Mouse (Mus musculus): Measurements from ENCODE around the gene BC017158. TPM values are rescaled to one million over a fixed set of nuclear protein-coding genes. Genes with fewer than 3 reads are reported as not detected.

The BC017158 gene
- polyA plus RNA-seq, 1 experiment from 2014 or later: 32.6 TPM

- 83% methylated on average over 1 of the region's 1 CpGs for WGBS
- no peak for TF ChIP-seq CTCF (IDR thresholded peaks at IDR 0.05; ENCODE audit: low read depth)
- no peak overlapping the region for H3K4me3 ChIP-seq (ENCODE audit: low read depth, low read length)
- no peak for ATAC-seq
- no peaks in the 10 kb centered on the region for H3K36me3 ChIP-seq (ENCODE audit: control insufficient read depth, insufficient read depth)
- H3K4me2 ChIP-seq (replicated peaks; ENCODE audit: low read depth): no peak overlapping the region
- no peak overlapping the region for H3K27ac ChIP-seq (ENCODE audit: low read depth, low read length)
- H3K4me1 ChIP-seq (replicated peaks; ENCODE audit: control insufficient read depth, insufficient read depth, low read length): no peaks in the 10 kb centered on the region
- no peaks in the 10 kb centered on the region for H3K27me3 ChIP-seq (replicated peaks; ENCODE audit: control insufficient read depth, insufficient read depth, low read length)
- H3K9ac ChIP-seq (ENCODE audit: low read depth, low read length): no peak overlapping the region
- no peaks in the 10 kb centered on the region for H3K9me3 ChIP-seq (ENCODE audit: control insufficient read depth)
Observed at GRCm38 (mm10) chr7:128332896-128333295, 34.9 kb upstream of the BC017158 start.

- Histone ChIP-seq H3K4me3 (ENCODE audit: low read depth, low read length) (no peak overlapping the region), H3K4me1 (replicated peaks; ENCODE audit: control insufficient read depth, insufficient read depth, low read length) (no peaks in the 10 kb centered on the region), H3K9ac (ENCODE audit: low read depth, low read length) (no peak overlapping the region), H3K27ac (ENCODE audit: low read depth, low read length) (no peak overlapping the region), H3K9me3 (ENCODE audit: control insufficient read depth) (no peaks in the 10 kb centered on the region), H3K36me3 (ENCODE audit: control insufficient read depth, insufficient read depth) (no peaks in the 10 kb centered on the region), H3K4me2 (replicated peaks; ENCODE audit: low read depth) (no peak overlapping the region), H3K27me3 (replicated peaks; ENCODE audit: control insufficient read depth, insufficient read depth, low read length) (no peaks in the 10 kb centered on the region)
- TF ChIP-seq CTCF (IDR thresholded peaks at IDR 0.05; ENCODE audit: low read depth): no peak
- no peak for ATAC-seq
- 68% methylated on average over 9 of the region's 9 CpGs for WGBS
Observed at GRCm38 (mm10) chr7:128330981-128331380, 33.0 kb upstream of the BC017158 start.

DNA sequence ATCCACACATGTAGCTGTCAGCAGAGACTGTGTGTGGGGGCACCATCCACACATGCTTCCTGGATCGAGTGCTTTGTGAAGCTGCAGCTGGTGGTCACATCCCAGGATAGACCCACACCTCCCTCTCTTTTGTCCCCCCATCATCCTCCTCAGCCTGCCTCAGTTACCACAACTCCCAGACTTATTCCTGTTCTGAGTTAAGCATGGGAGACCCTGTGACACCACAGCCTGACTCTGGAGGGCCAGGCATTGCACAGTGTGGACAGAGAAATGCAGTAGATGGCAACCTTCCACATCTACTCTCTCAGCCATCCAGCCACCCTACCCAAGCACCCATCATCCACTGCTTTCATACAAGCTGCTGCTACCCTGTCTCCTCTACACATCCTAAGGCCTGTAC, 27.0 kb upstream of the BC017158 start:
- H3K4me3 ChIP-seq (ENCODE audit: low read depth, low read length): no peak overlapping the region
- H3K4me1 ChIP-seq (replicated peaks; ENCODE audit: control insufficient read depth, insufficient read depth, low read length): no peaks in the 10 kb centered on the region
- H3K36me3 ChIP-seq (ENCODE audit: control insufficient read depth, insufficient read depth): no peaks in the 10 kb centered on the region
- no peak overlapping the region for H3K27ac ChIP-seq (ENCODE audit: low read depth, low read length)
- H3K9me3 ChIP-seq (ENCODE audit: control insufficient read depth): no peaks in the 10 kb centered on the region
- ATAC-seq: no peak
- no peak overlapping the region for H3K4me2 ChIP-seq (replicated peaks; ENCODE audit: low read depth)
- no peak overlapping the region for H3K9ac ChIP-seq (ENCODE audit: low read depth, low read length)
- no peak for TF ChIP-seq CTCF (IDR thresholded peaks at IDR 0.05; ENCODE audit: low read depth)
- H3K27me3 ChIP-seq (replicated peaks; ENCODE audit: control insufficient read depth, insufficient read depth, low read length): no peaks in the 10 kb centered on the region
- 91% methylated on average over 1 of the region's 1 CpGs for WGBS

DNA sequence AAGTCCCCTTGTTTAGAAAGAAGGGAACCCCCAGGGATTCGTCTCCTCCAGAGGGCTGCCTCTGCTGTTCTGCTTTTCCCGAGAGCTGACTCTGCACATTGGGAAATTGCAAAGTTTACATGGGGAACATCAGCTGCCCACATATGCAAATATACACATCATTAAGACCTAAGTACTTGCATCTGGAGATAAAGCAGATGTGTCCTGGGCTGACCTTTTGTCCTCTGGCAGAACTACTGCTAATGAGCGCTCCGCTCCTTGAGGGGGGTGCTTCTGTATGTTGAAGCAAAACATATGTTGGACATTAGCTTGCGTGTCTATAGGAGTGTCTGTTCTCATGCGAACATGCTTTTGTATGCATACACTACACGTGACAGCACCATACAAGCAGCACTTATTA, 23.3 kb upstream of the BC017158 start:
- Histone ChIP-seq H3K9ac (ENCODE audit: low read depth, low read length) (no peak overlapping the region), H3K27ac (ENCODE audit: low read depth, low read length) (peak overlapping the region; percentile 69), H3K4me1 (replicated peaks; ENCODE audit: control insufficient read depth, insufficient read depth, low read length) (no peaks in the 10 kb centered on the region), H3K4me3 (ENCODE audit: low read depth, low read length) (no peak overlapping the region), H3K4me2 (replicated peaks; ENCODE audit: low read depth) (no peak overlapping the region), H3K36me3 (ENCODE audit: control insufficient read depth, insufficient read depth) (no peaks in the 10 kb centered on the region), H3K9me3 (ENCODE audit: control insufficient read depth) (no peaks in the 10 kb centered on the region), H3K27me3 (replicated peaks; ENCODE audit: control insufficient read depth, insufficient read depth, low read length) (no peaks in the 10 kb centered on the region)
- TF ChIP-seq CTCF (IDR thresholded peaks at IDR 0.05; ENCODE audit: low read depth): no peak
- WGBS: 60% methylated on average over 7 of the region's 7 CpGs
- ATAC-seq: peak; percentile 63

DNA sequence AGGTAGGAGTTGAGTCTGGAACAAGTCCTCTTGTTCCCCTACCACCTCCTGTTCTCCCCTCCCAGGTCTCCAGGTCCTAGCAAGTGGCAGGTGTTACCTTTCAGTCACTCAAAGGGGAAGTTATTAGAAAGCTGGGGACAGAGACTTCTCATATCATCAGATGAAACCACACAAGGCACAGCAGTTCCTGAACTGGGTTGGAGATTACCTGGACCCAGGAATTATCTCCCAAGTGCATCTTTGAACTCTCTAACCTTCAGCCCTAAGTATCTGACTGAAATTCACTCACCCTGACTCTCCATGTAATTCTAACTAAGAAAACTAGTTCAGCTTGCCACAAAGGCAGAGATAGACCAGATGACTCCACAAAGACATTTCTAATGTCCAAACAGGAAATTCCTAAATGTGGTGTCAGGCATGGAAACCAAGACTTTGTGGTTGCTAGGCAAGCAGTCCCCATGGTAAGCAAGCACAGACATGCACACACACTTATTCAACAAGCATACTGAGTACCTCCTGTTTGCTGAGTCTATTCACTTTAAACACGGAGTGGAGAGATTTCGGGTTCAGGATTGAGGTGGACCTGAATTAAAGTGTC, 22.3 kb upstream of the BC017158 start:
- peak overlapping the region; percentile 69 for H3K27ac ChIP-seq (ENCODE audit: low read depth, low read length)

GRCm38 (mm10) chr7:128319140-128319539, 21.2 kb upstream of the BC017158 start:
- Histone ChIP-seq H3K27me3 (replicated peaks; ENCODE audit: control insufficient read depth, insufficient read depth, low read length) (no peaks in the 10 kb centered on the region), H3K4me3 (ENCODE audit: low read depth, low read length) (no peak overlapping the region), H3K9ac (ENCODE audit: low read depth, low read length) (no peak overlapping the region), H3K9me3 (ENCODE audit: control insufficient read depth) (no peaks in the 10 kb centered on the region), H3K4me1 (replicated peaks; ENCODE audit: control insufficient read depth, insufficient read depth, low read length) (no peaks in the 10 kb centered on the region), H3K4me2 (replicated peaks; ENCODE audit: low read depth) (no peak overlapping the region), H3K36me3 (ENCODE audit: control insufficient read depth, insufficient read depth) (no peaks in the 10 kb centered on the region), H3K27ac (ENCODE audit: low read depth, low read length) (no peak overlapping the region)
- no peak for ATAC-seq
- 65% methylated on average over 7 of the region's 7 CpGs for WGBS
- no peak for TF ChIP-seq CTCF (IDR thresholded peaks at IDR 0.05; ENCODE audit: low read depth)

More for the DNA sequence above, 22.3 kb upstream of the BC017158 start:
- Histone ChIP-seq H3K27me3 (replicated peaks; ENCODE audit: control insufficient read depth, insufficient read depth, low read length) (no peaks in the 10 kb centered on the region), H3K36me3 (ENCODE audit: control insufficient read depth, insufficient read depth) (no peaks in the 10 kb centered on the region), H3K4me1 (replicated peaks; ENCODE audit: control insufficient read depth, insufficient read depth, low read length) (no peaks in the 10 kb centered on the region), H3K4me3 (ENCODE audit: low read depth, low read length) (no peak overlapping the region), H3K9me3 (ENCODE audit: control insufficient read depth) (no peaks in the 10 kb centered on the region), H3K9ac (ENCODE audit: low read depth, low read length) (no peak overlapping the region), H3K4me2 (replicated peaks; ENCODE audit: low read depth) (no peak overlapping the region)
- no peak for TF ChIP-seq CTCF (IDR thresholded peaks at IDR 0.05; ENCODE audit: low read depth)
- ATAC-seq: no peak
- WGBS: 41% methylated on average over 2 of the region's 2 CpGs

GRCm38 (mm10) chr7:128317011-128317410, 19.0 kb upstream of the BC017158 start:
- Histone ChIP-seq H3K4me2 (replicated peaks; ENCODE audit: low read depth) (no peak overlapping the region), H3K27ac (ENCODE audit: low read depth, low read length) (no peak overlapping the region), H3K9ac (ENCODE audit: low read depth, low read length) (no peak overlapping the region), H3K4me3 (ENCODE audit: low read depth, low read length) (no peak overlapping the region), H3K4me1 (replicated peaks; ENCODE audit: control insufficient read depth, insufficient read depth, low read length) (no peaks in the 10 kb centered on the region), H3K36me3 (ENCODE audit: control insufficient read depth, insufficient read depth) (no peaks in the 10 kb centered on the region), H3K27me3 (replicated peaks; ENCODE audit: control insufficient read depth, insufficient read depth, low read length) (no peaks in the 10 kb centered on the region), H3K9me3 (ENCODE audit: control insufficient read depth) (no peaks in the 10 kb centered on the region)
- 63% methylated on average over 4 of the region's 4 CpGs for WGBS
- peak; percentile 20; the same call in 1 of the 2 replicates for ATAC-seq
- no peak for TF ChIP-seq CTCF (IDR thresholded peaks at IDR 0.05; ENCODE audit: low read depth)

Measured in intestine, postnatal 0 days (tissue).